Mouse (Mus musculus): ENCODE data around the gene Susd1. TPM values are rescaled to one million over a fixed set of nuclear protein-coding genes. Genes with fewer than 3 reads are reported as not detected.

Gene Susd1
- total RNA-seq, 2 experiments from 2014 or later: 0.51 to 1.00 TPM

- no peak for DNase-seq
These were observed 156.3 kb downstream of the Susd1 start for GRCm38 (mm10) chr4:59282137-59282536.

DNA sequence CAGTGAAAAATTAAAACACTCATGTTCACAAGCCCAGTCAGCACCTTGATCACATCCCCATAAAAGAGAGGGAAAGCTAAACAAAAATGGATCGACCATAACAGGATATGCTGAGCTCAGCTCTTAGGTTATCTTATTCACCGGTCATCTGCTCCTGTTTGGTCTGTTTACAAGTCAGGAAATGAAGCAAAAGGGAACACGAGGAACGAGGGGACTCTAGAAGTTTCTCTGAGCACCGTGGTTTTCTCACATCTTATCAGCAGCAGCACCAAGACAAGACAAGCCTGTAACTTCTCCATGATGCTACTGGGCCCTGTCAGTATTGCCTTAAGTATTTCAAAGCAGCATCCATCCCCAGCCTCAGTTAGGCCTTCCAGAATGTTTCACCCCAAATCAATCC is 157.6 kb downstream of the Susd1 start:
- DNase-seq: no peak

DNA sequence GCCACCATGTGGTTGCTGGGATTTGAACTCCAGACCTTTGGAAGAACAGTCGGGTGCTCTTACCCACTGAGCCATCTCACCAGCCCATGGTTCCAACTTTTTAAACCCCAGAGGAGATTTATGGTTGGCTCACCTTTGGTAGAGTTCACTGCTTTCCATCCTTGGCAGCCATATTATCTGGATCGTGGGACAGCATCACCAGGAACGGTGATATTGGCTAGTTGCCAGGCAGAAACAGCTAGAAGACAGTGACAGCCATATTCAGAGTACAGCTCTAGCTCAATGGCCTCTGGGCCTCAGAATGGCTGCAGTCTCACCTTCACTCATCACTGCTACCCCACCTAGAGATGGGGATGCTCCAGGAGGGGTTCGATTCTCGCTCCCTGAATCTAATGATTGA is 159.3 kb downstream of the Susd1 start:
- no peak for DNase-seq

- no peak for DNase-seq
These were observed 160.0 kb downstream of the Susd1 start for GRCm38 (mm10) chr4:59278410-59278809.

DNA sequence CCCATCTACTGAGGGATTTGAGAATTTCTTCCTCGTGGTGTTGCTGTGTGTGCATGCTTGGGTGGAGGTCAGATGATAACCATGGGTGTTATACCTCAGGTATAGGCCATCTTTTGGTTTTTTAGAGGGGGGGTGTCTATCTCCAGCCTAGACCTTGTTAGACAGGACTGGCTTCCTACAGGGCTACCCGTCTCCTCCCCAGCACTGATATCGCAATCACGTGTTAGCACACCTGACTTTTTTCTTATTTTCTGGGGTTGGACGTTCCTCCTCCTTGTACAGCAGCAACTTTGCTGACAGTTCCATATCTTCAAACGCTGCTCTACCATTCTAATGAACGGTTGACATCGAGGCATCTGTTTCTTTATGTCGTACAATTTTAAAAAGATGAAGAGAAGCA is 160.5 kb downstream of the Susd1 start:
- no peak for DNase-seq

DNA sequence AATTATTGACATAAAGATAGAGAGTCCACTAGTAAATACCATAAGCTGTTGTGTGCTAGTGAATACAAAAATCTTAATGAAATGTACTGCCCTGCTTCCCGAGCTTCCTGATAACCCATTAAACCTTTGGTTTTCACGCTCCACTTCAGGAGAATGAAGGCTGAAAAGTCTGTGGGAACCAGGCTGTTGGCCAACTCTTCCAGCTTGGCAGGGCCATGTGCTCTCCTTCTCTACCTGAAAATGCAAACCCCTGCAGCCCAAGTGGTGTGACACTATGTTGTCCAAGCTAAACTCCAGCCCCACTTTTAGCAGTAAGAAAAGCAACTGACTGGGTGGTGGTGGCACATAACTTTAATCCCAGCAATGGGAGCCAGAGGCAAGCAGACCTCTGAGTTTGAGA is 162.5 kb downstream of the Susd1 start:
- no peak for DNase-seq

DNA sequence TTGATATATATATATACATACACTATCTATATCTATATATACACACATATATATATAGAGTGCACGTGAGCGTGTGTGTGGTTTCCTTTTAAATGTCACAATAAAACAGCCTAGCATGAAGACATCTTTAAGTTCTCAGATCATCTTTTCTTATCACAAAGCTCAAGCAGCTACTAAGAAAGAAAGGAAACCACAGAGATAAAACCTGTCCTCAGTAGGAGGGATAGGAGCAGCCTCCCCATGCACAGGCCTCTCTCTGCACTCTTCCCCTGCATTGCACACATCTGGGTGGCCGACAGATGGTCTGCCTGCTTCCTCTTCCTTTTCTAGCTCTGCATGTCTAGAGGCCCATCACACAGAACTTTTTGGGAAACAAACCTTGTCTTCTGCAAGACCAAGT is 162.9 kb downstream of the Susd1 start:
- no peak for DNase-seq

- no peak for DNase-seq
These were observed 164.3 kb downstream of the Susd1 start for GRCm38 (mm10) chr4:59274136-59274535.

GRCm38 (mm10) chr4:59273342-59273741 is 165.1 kb downstream of the Susd1 start:
- DNase-seq: no peak

DNA sequence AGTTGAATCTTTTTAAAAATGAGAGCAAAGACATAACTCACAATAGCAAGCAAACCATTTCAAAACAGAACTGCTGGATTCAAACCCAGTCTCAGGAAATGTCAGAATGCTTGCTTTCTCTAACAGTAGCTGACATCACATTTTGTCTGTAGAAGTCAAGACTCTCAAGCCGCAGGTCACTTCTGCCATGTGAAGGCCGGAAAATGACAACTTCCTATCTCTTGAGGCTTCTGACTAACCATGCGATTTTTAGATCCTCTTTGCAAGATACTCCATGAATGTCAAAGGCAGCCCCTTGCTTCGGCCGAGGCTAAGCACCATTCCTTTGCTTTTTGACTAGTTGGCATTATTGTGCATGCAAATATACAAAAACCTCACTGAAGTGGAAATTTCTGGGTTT is 172.8 kb downstream of the Susd1 start:
- no peak for DNase-seq

DNA sequence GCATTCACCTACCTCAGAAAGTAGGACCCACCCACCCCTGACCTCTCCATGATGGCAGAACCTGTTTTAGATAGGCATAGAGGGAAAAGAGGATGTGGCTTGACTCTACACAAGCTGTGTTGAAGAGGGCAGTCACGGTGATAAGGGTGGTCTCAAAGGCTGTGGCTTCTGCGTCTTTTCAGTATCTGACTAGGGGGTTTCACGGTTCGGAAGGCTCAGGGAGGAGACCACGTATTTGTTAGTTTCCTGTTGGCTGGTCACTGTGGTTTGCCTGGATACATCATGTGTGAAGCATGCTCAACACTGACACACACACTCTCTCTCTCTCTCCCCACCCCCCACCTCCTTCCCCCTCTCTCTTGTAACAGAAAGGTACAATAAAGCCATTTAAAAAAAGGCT is 173.3 kb downstream of the Susd1 start:
- no peak for DNase-seq

Other genes starting within 250 kb of the Susd1 start
- gene Ugcg, start 249.4 kb downstream of the Susd1 start, total RNA-seq (2021): 1 to 10 TPM; 7.8 to 8.7 TPM
- 10 to 100 TPM in 1 of 2 experiments, 1 to 10 TPM in 1; 7.8 to 11.8 TPM for gene Ptbp3, start 110.7 kb upstream of the Susd1 start, total RNA-seq (2021)
- 10 to 100 TPM; 55.4 to 60.9 TPM for gene Hsdl2, start 142.9 kb upstream of the Susd1 start, total RNA-seq (2021)
- 1 to 10 TPM; 3.3 to 3.7 TPM for gene E130308A19Rik, start 187.6 kb upstream of the Susd1 start, total RNA-seq (2021)